9 mouse cellular contexts compared by ENCODE assay signal in genomic region chr10:60985109-60985576, GRCm38 (mm10).
DNase-seq lines count a peak whose midpoint lies in the region; ATAC-seq and TF ChIP-seq lines count a peak whose summit lies in the region.
"Had no signal": no experiment of that assay in that cellular context is flagged by ENCODE, and none has a peak within 500 bp of the region (broad histone marks: within the 10 kb centered on the region; RNA-seq: fewer than 3 reads in every experiment).

No protein-coding gene starts in this region.

- in situ Hi-C loops in ES-E14 (cut with MboI; ENCODE audit: low sequenced_read_pairs in 2 of 2, unreplicated experiment in 2 of 2) = no loop called here

- H3K4me3 ChIP-seq in intestine, postnatal 0 days (ENCODE audit: low read depth, low read length) = no peak overlapping the region
- no peak overlapping the region for H3K4me3 ChIP-seq in intestine, embryonic 15.5 days (replicated peaks)
- H3K4me3 ChIP-seq in ES-E14 (ENCODE audit: insufficient read depth in 1 of 2, low read depth in 1 of 2, low read length in 2 of 2, poor library complexity in 1 of 2, severe bottlenecking in 1 of 2) = no peak overlapping the region
- no peak overlapping the region for H3K4me3 ChIP-seq in kidney, postnatal 0 days (replicated peaks; ENCODE audit: low read depth, low read length)
- no peak overlapping the region for H3K4me3 ChIP-seq in neural tube, embryonic 13.5 days
- H3K4me3 ChIP-seq: myocyte had no signal

- no peak for ATAC-seq in intestine, postnatal 0 days
- ATAC-seq in intestine, embryonic 15.5 days = no peak
- no peak; the same call in 1 of the 2 replicates for ATAC-seq in kidney, postnatal 0 days (replicated peaks; ENCODE audit: low FRiP score, low read depth)
- peak; percentile 49; the same call in 1 of the 2 replicates for ATAC-seq in neural tube, embryonic 13.5 days (ENCODE audit: low read depth)
- ATAC-seq in megakaryocyte, adult 5-6 weeks (ENCODE audit: poor library complexity, severe bottlenecking) = no peak

- H3K27ac ChIP-seq in intestine, postnatal 0 days (ENCODE audit: low read depth, low read length) = no peak overlapping the region
- no peak overlapping the region for H3K27ac ChIP-seq in intestine, embryonic 15.5 days
- H3K27ac ChIP-seq in ES-E14 (ENCODE audit: insufficient read depth, low read depth, low read length, poor library complexity, severe bottlenecking) = no peak overlapping the region
- no peak overlapping the region for H3K27ac ChIP-seq in kidney, postnatal 0 days
- H3K27ac ChIP-seq in neural tube, embryonic 13.5 days (replicated peaks) = peak overlapping the region; percentile 49; the same call in 1 of the 2 replicates

- H3K36me3 ChIP-seq in intestine, postnatal 0 days (ENCODE audit: control insufficient read depth, insufficient read depth) = no peaks in the 10 kb centered on the region
- H3K36me3 ChIP-seq in intestine, embryonic 15.5 days = no peaks in the 10 kb centered on the region
- H3K36me3 ChIP-seq in ES-E14 (ENCODE audit: control insufficient read depth, insufficient read depth, low read length, poor library complexity, severe bottlenecking) = no peaks in the 10 kb centered on the region
- no peaks in the 10 kb centered on the region for H3K36me3 ChIP-seq in kidney, postnatal 0 days (ENCODE audit: insufficient read depth, low read length)
- no peaks in the 10 kb centered on the region for H3K36me3 ChIP-seq in neural tube, embryonic 13.5 days

- DNase-seq in ES-E14 (ENCODE audit: low read depth, low spot score) = no peak
- DNase-seq in embryo, embryonic 11.5 days (ENCODE audit: low read depth, low spot score) = peak; percentile 26
- DNase-seq in kidney, postnatal 0 days (ENCODE audit: low spot score) = peak; percentile 79
- DNase-seq in adipocyte (ENCODE audit: low spot score) = no peak

- no peak overlapping the region for H3K9ac ChIP-seq in intestine, postnatal 0 days (ENCODE audit: low read depth, low read length)
- no peak overlapping the region for H3K9ac ChIP-seq in intestine, embryonic 15.5 days
- H3K9ac ChIP-seq in ES-E14 (ENCODE audit: insufficient read depth, low read depth, low read length, poor library complexity, severe bottlenecking) = no peak overlapping the region
- no peak overlapping the region for H3K9ac ChIP-seq in kidney, postnatal 0 days (ENCODE audit: low read depth, low read length)
- H3K9ac ChIP-seq in neural tube, embryonic 13.5 days = no peak overlapping the region

- H3K4me1 ChIP-seq in intestine, postnatal 0 days (replicated peaks; ENCODE audit: control insufficient read depth, insufficient read depth, low read length) = no peaks in the 10 kb centered on the region
- no peaks in the 10 kb centered on the region for H3K4me1 ChIP-seq in intestine, embryonic 15.5 days (replicated peaks)
- no peaks in the 10 kb centered on the region for H3K4me1 ChIP-seq in ES-E14 (ENCODE audit: control insufficient read depth in 2 of 2, insufficient read depth in 2 of 2, low read length in 2 of 2, poor library complexity in 1 of 2)
- H3K4me1 ChIP-seq in kidney, postnatal 0 days (replicated peaks; ENCODE audit: insufficient read depth, low read length) = no peaks in the 10 kb centered on the region
- peaks cover 18% of the 10 kb centered on the region for H3K4me1 ChIP-seq in neural tube, embryonic 13.5 days (replicated peaks)

- WGBS in intestine, postnatal 0 days = 9% methylated on average over 10 of the region's 10 CpGs
- 14% methylated on average over 10 of the region's 10 CpGs for WGBS in intestine, embryonic 15.5 days
- 11% methylated on average over 10 of the region's 10 CpGs for WGBS in kidney, postnatal 0 days
- 7% methylated on average over 10 of the region's 10 CpGs for WGBS in neural tube, embryonic 13.5 days

- TF ChIP-seq CTCF in intestine, postnatal 0 days (IDR thresholded peaks at IDR 0.05; ENCODE audit: low read depth) = peak; percentile 75
- TF ChIP-seq CTCF in kidney, postnatal 0 days (IDR thresholded peaks at IDR 0.05; ENCODE audit: low read depth) = peak; percentile 75

- H3K4me2 ChIP-seq in intestine, postnatal 0 days (replicated peaks; ENCODE audit: low read depth) = no peak overlapping the region
- H3K4me2 ChIP-seq in intestine, embryonic 15.5 days (replicated peaks) = no peak overlapping the region
- no peak overlapping the region for H3K4me2 ChIP-seq in kidney, postnatal 0 days (ENCODE audit: low read length)
- H3K4me2 ChIP-seq in neural tube, embryonic 13.5 days = no peak overlapping the region

- no peaks in the 10 kb centered on the region for H3K9me3 ChIP-seq in intestine, postnatal 0 days (ENCODE audit: control insufficient read depth)
- no peaks in the 10 kb centered on the region for H3K9me3 ChIP-seq in intestine, embryonic 15.5 days
- H3K9me3 ChIP-seq in ES-E14 (ENCODE audit: control insufficient read depth, insufficient read depth, low read depth, low read length) = no peaks in the 10 kb centered on the region
- H3K9me3 ChIP-seq in kidney, postnatal 0 days (replicated peaks; ENCODE audit: low read length) = no peaks in the 10 kb centered on the region
- no peaks in the 10 kb centered on the region for H3K9me3 ChIP-seq in neural tube, embryonic 13.5 days

- no peaks in the 10 kb centered on the region for H3K27me3 ChIP-seq in intestine, postnatal 0 days (replicated peaks; ENCODE audit: control insufficient read depth, insufficient read depth, low read length)
- H3K27me3 ChIP-seq in intestine, embryonic 15.5 days (replicated peaks) = no peaks in the 10 kb centered on the region
- H3K27me3 ChIP-seq in kidney, postnatal 0 days (ENCODE audit: insufficient read depth, low read length) = no peaks in the 10 kb centered on the region
- no peaks in the 10 kb centered on the region for H3K27me3 ChIP-seq in neural tube, embryonic 13.5 days

TF ChIP-seq in ES-E14, 5 proteins besides CTCF, POLR2A, EP300 and RAD21:
- TF ChIP-seq CHD2 (IDR thresholded peaks at IDR 0.05; ENCODE audit: low read depth, low read length) (no peak), ZNF384 (IDR thresholded peaks at IDR 0.05; ENCODE audit: low read depth, low read length) (no peak), HCFC1 (IDR thresholded peaks at IDR 0.05; ENCODE audit: borderline replicate concordance, insufficient read depth, low read length) (no peak), MAFK (IDR thresholded peaks at IDR 0.05; ENCODE audit: insufficient read depth, low read depth, low read length) (no peak), ZC3H11A (IDR thresholded peaks at IDR 0.05; ENCODE audit: borderline replicate concordance, low read depth, low read length) (peak; percentile 36; the same call in 1 of the 2 replicates)

Comparison
In these comparisons a context has a peak if more than half of its experiments do, and no peak if none do; other contexts are left out.
1. DNase-seq: peak in embryo, embryonic 11.5 days (single experiment) and kidney, postnatal 0 days (single experiment); none in ES-E14 (single experiment) and adipocyte (single experiment).